In genomic region chr9:62122508-62123215, GRCm38 (mm10) we compare ENCODE assay signal across 8 mouse cellular contexts. TPM values are rescaled to one million over a fixed set of nuclear protein-coding genes. Genes with fewer than 3 reads are reported as not detected.
DNase-seq lines count a peak whose midpoint lies in the region; ATAC-seq lines count a peak whose summit lies in the region.

Glce (minus strand) TSS chr9:62122655.

- H3K27ac ChIP-seq in brown adipose tissue, adult 24 weeks (replicated peaks; ENCODE audit: low read depth, low read length), result peak within 1 kb of the TSS; percentile 58
- H3K27ac ChIP-seq in heart, embryonic 13.5 days (replicated peaks), result peak within 1 kb of the TSS; percentile 90
- peak within 1 kb of the TSS; percentile 81 for H3K27ac ChIP-seq in liver, embryonic 12.5 days
- peak within 1 kb of the TSS; percentile 86 for H3K27ac ChIP-seq in stomach, embryonic 15.5 days

- ATAC-seq in heart, embryonic 13.5 days (ENCODE audit: extremely low read depth, insufficient number of reproducible peaks, low FRiP score, low TSS enrichment), result peak; percentile 96
- peak; percentile 98 for ATAC-seq in liver, embryonic 12.5 days
- ATAC-seq in stomach, embryonic 15.5 days (ENCODE audit: insufficient read depth, low FRiP score, low read depth), result peak; percentile 99

- H3K4me1 ChIP-seq in brown adipose tissue, adult 24 weeks (ENCODE audit: control insufficient read depth, insufficient read depth, insufficient read length, low read length), result no peaks in the 10 kb centered on the region
- H3K4me1 ChIP-seq in heart, embryonic 13.5 days, result peaks cover 14% of the 10 kb centered on the region
- peaks cover 24% of the 10 kb centered on the region for H3K4me1 ChIP-seq in liver, embryonic 12.5 days
- no peaks in the 10 kb centered on the region for H3K4me1 ChIP-seq in stomach, embryonic 15.5 days

- no peaks in the 10 kb centered on the region for H3K9me3 ChIP-seq in heart, embryonic 13.5 days
- H3K9me3 ChIP-seq in liver, embryonic 12.5 days (replicated peaks), result no peaks in the 10 kb centered on the region
- no peaks in the 10 kb centered on the region for H3K9me3 ChIP-seq in stomach, embryonic 15.5 days

- H3K36me3 ChIP-seq in heart, embryonic 13.5 days, result no peaks in the 10 kb centered on the region
- H3K36me3 ChIP-seq in liver, embryonic 12.5 days, result no peaks in the 10 kb centered on the region
- no peaks in the 10 kb centered on the region for H3K36me3 ChIP-seq in stomach, embryonic 15.5 days

- H3K9ac ChIP-seq in heart, embryonic 13.5 days, result peak within 1 kb of the TSS; percentile 95
- H3K9ac ChIP-seq in liver, embryonic 12.5 days, result peak within 1 kb of the TSS; percentile 93
- H3K9ac ChIP-seq in stomach, embryonic 15.5 days, result peak within 1 kb of the TSS; percentile 80

- under 1% methylated on average over 51 of the region's 51 CpGs for WGBS in heart, embryonic 13.5 days
- WGBS in liver, embryonic 12.5 days (ENCODE audit: insufficient replicate concordance), result under 1% methylated on average over 51 of the region's 51 CpGs
- under 1% methylated on average over 50 of the region's 51 CpGs for WGBS in stomach, embryonic 15.5 days

- peak within 1 kb of the TSS; percentile 79 for H3K4me3 ChIP-seq in brown adipose tissue, adult 24 weeks (ENCODE audit: insufficient read depth, low read depth, low read length)
- H3K4me3 ChIP-seq in heart, embryonic 13.5 days, result peak within 1 kb of the TSS; percentile 81
- H3K4me3 ChIP-seq in liver, embryonic 12.5 days, result peak within 1 kb of the TSS; percentile 81
- H3K4me3 ChIP-seq in stomach, embryonic 15.5 days (replicated peaks), result peak within 1 kb of the TSS; percentile 77

- H3K27me3 ChIP-seq in heart, embryonic 13.5 days (replicated peaks), result 0 out of 2 replicates have a peak, but pooled peaks cover 3% of the 10 kb centered on the region
- peaks cover 10% of the 10 kb centered on the region; the same call in 1 of the 2 replicates for H3K27me3 ChIP-seq in liver, embryonic 12.5 days (replicated peaks)
- H3K27me3 ChIP-seq in stomach, embryonic 15.5 days (replicated peaks), result no peaks in the 10 kb centered on the region

- H3K4me2 ChIP-seq in heart, embryonic 13.5 days, result peak within 1 kb of the TSS; percentile 97
- H3K4me2 ChIP-seq in liver, embryonic 12.5 days, result peak within 1 kb of the TSS; percentile 100
- peak within 1 kb of the TSS; percentile 93 for H3K4me2 ChIP-seq in stomach, embryonic 15.5 days

- peak; percentile 98 for DNase-seq in CD4-positive, CD25-positive, alpha-beta regulatory T cell, adult 2 months (ENCODE audit: low read depth, low spot score)
- DNase-seq in fat pad, adult 2 months (ENCODE audit: extremely low read depth, low read depth, low spot score), result peak; percentile 92
- peak; percentile 97 for DNase-seq in kidney, postnatal 10 days
- peak; percentile 99 to 100 for DNase-seq in natural killer cell, adult 2 months (ENCODE audit: low spot score in 2 of 2)

RNA-seq across cellular contexts. Expression of gene Glce, which starts in this region (rescaled TPM):
- polyA plus RNA-seq in brown adipose tissue, adult 24 weeks (2012; ENCODE audit: insufficient read depth, insufficient read length, missing spikeins), result 4.5 and 6.4 TPM in 2 replicates
- polyA plus RNA-seq in heart, embryonic 13.5 days (2015; fragmentation: Nextera tagmentation; extraction: Ambion mirVana), result 8.9 and 10.4 TPM in 2 replicates
- polyA plus RNA-seq in liver, embryonic 12.5 days (2016; fragmentation: Nextera tagmentation; extraction: Ambion mirVana), result 7.8 TPM in 2 replicates
- polyA plus RNA-seq in stomach, embryonic 15.5 days (2015; fragmentation: Nextera tagmentation; extraction: Ambion mirVana), result 22.1 and 23.3 TPM in 2 replicates

Comparison
In these comparisons a context has a peak if more than half of its experiments do, and no peak if none do; other contexts are left out.
1. Peak in every context shown above with its lines: DNase-seq, ATAC-seq, H3K4me3 ChIP-seq and H3K27ac ChIP-seq.